Mouse (Mus musculus): ENCODE results near the gene Egfl8. TPM values are rescaled to one million over a fixed set of nuclear protein-coding genes. Genes with fewer than 3 reads are reported as not detected.
A peak's percentile ranks its signal among the peaks of the same experiment; 100 is the strongest.

Gene Egfl8
- polyA plus RNA-seq, 2 experiments: 8.7 to 11.3 TPM

DNA sequence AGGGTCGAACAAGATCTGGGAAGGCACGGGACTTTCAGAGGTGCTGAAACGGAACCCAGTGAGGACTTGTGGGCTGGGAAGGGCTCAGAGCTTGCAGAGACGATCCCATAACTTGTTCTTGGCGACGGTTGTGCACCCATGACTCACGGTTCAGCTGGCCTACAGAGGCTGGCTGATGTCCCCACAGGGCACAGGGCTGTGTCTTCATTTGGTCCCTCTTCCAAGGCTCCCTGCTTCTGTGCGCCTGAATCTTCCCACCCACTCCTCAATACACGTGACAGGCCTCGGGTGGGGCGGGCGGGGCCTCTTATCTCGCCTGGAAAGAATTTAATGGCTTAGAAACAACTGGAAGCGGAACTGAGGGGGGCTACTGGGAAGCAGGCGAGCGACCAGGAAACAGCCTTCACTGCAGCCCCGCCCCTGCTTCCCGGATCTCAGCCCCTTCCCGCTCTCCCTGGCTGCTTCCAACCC, 45.4 kb upstream of the Egfl8 start:
- H3K9me3 ChIP-seq (ENCODE audit: control insufficient read depth, low read length): no peaks in the 10 kb centered on the region
- H3K4me1 ChIP-seq (ENCODE audit: control insufficient read depth, insufficient read depth, low read length): peaks cover 7% of the 10 kb centered on the region
- no peak for TF ChIP-seq POLR2A (IDR thresholded peaks at IDR 0.05; ENCODE audit: borderline replicate concordance, extremely low read depth, insufficient read depth, insufficient read length)
- H3K9ac ChIP-seq (ENCODE audit: low read depth, low read length, severe bottlenecking): no peak overlapping the region
- ATAC-seq (ENCODE audit: low FRiP score, low read depth) (no peak), DNase-seq (ENCODE audit: low spot score) (peak; percentile 11)
- peaks cover 27% of the 10 kb centered on the region for H3K27me3 ChIP-seq (ENCODE audit: control insufficient read depth, insufficient read depth, low read length)
- no peak overlapping the region for H3K27ac ChIP-seq (replicated peaks; ENCODE audit: low read depth, low read length)
- no peaks in the 10 kb centered on the region for H3K36me3 ChIP-seq (ENCODE audit: control insufficient read depth, insufficient read depth, low read length)
- peak overlapping the region; percentile 35; the same call in 1 of the 2 replicates for H3K4me2 ChIP-seq (replicated peaks; ENCODE audit: low read depth, low read length, severe bottlenecking)
- 5% methylated on average over 18 of the region's 19 CpGs for WGBS
- H3K4me3 ChIP-seq (replicated peaks; ENCODE audit: low read length): peak overlapping the region; percentile 5; the same call in 1 of the 2 replicates

GRCm38 (mm10) chr17:34660259-34660820, 44.6 kb upstream of the Egfl8 start:
- H3K27ac ChIP-seq (replicated peaks; ENCODE audit: low read depth, low read length): no peak overlapping the region
- H3K4me1 ChIP-seq (ENCODE audit: control insufficient read depth, insufficient read depth, low read length): peaks cover 7% of the 10 kb centered on the region
- H3K9ac ChIP-seq (ENCODE audit: low read depth, low read length, severe bottlenecking): no peak overlapping the region
- no peak overlapping the region for H3K4me2 ChIP-seq (replicated peaks; ENCODE audit: low read depth, low read length, severe bottlenecking)
- no peak for TF ChIP-seq POLR2A (IDR thresholded peaks at IDR 0.05; ENCODE audit: borderline replicate concordance, extremely low read depth, insufficient read depth, insufficient read length)
- no peaks in the 10 kb centered on the region for H3K9me3 ChIP-seq (ENCODE audit: control insufficient read depth, low read length)
- H3K4me3 ChIP-seq (replicated peaks; ENCODE audit: low read length): no peak overlapping the region
- DNase-seq (ENCODE audit: low spot score) (no peak), ATAC-seq (ENCODE audit: low FRiP score, low read depth) (no peak)
- no peaks in the 10 kb centered on the region; the same call in 1 of the 2 replicates for H3K36me3 ChIP-seq (ENCODE audit: control insufficient read depth, insufficient read depth, low read length)
- H3K27me3 ChIP-seq (ENCODE audit: control insufficient read depth, insufficient read depth, low read length): peaks cover 27% of the 10 kb centered on the region
- 28% methylated on average over 10 of the region's 11 CpGs for WGBS

GRCm38 (mm10) chr17:34659897-34660214, 44.1 kb upstream of the Egfl8 start:
- peaks cover 27% of the 10 kb centered on the region for H3K27me3 ChIP-seq (ENCODE audit: control insufficient read depth, insufficient read depth, low read length)
- H3K27ac ChIP-seq (replicated peaks; ENCODE audit: low read depth, low read length): no peak overlapping the region
- H3K9ac ChIP-seq (ENCODE audit: low read depth, low read length, severe bottlenecking): no peak overlapping the region
- TF ChIP-seq POLR2A (IDR thresholded peaks at IDR 0.05; ENCODE audit: borderline replicate concordance, extremely low read depth, insufficient read depth, insufficient read length): no peak
- no peaks in the 10 kb centered on the region; the same call in 1 of the 2 replicates for H3K36me3 ChIP-seq (ENCODE audit: control insufficient read depth, insufficient read depth, low read length)
- no peak overlapping the region for H3K4me3 ChIP-seq (replicated peaks; ENCODE audit: low read length)
- no peak overlapping the region for H3K4me2 ChIP-seq (replicated peaks; ENCODE audit: low read depth, low read length, severe bottlenecking)
- DNase-seq (ENCODE audit: low spot score) (no peak), ATAC-seq (ENCODE audit: low FRiP score, low read depth) (no peak)
- 65% methylated on average over 3 of the region's 3 CpGs for WGBS
- peaks cover 7% of the 10 kb centered on the region for H3K4me1 ChIP-seq (ENCODE audit: control insufficient read depth, insufficient read depth, low read length)
- no peaks in the 10 kb centered on the region for H3K9me3 ChIP-seq (ENCODE audit: control insufficient read depth, low read length)

- no peaks in the 10 kb centered on the region; the same call in 1 of the 2 replicates for H3K36me3 ChIP-seq (ENCODE audit: control insufficient read depth, insufficient read depth, low read length)
- H3K4me2 ChIP-seq (replicated peaks; ENCODE audit: low read depth, low read length, severe bottlenecking): no peak overlapping the region
- H3K27ac ChIP-seq (replicated peaks; ENCODE audit: low read depth, low read length): no peak overlapping the region
- H3K4me3 ChIP-seq (replicated peaks; ENCODE audit: low read length): no peak overlapping the region
- H3K27me3 ChIP-seq (ENCODE audit: control insufficient read depth, insufficient read depth, low read length): peaks cover 27% of the 10 kb centered on the region
- H3K9me3 ChIP-seq (ENCODE audit: control insufficient read depth, low read length): no peaks in the 10 kb centered on the region
- peaks cover 7% of the 10 kb centered on the region for H3K4me1 ChIP-seq (ENCODE audit: control insufficient read depth, insufficient read depth, low read length)
- WGBS: 59% methylated on average over 12 of the region's 12 CpGs
- DNase-seq (ENCODE audit: low spot score) (no peak), ATAC-seq (ENCODE audit: low FRiP score, low read depth) (no peak)
- H3K9ac ChIP-seq (ENCODE audit: low read depth, low read length, severe bottlenecking): no peak overlapping the region
- no peak for TF ChIP-seq POLR2A (IDR thresholded peaks at IDR 0.05; ENCODE audit: borderline replicate concordance, extremely low read depth, insufficient read depth, insufficient read length)
Observed at GRCm38 (mm10) chr17:34659181-34659896, 43.6 kb upstream of the Egfl8 start.

DNA sequence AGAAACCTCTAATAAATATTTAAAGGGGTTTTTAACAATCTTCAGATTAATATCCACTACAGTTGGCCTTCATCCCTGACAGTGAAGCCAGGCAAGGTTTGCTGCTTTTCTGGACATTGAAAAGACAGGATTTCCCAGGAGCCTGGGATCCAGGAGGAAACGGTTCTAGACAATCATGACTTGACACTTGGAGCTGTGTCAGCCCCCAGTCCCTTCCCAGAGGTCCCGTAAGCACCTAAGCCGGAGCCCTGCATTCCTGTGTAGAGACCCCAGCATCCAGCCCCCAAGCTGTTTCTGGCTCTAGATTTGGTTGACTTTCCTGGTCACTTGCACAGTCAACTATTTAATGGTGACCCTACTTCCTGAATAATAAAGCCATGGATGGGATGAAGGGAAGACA, 42.8 kb upstream of the Egfl8 start:
- DNase-seq (ENCODE audit: low spot score) (no peak), ATAC-seq (ENCODE audit: low FRiP score, low read depth) (no peak)
- no peak for TF ChIP-seq POLR2A (IDR thresholded peaks at IDR 0.05; ENCODE audit: borderline replicate concordance, extremely low read depth, insufficient read depth, insufficient read length)
- H3K9me3 ChIP-seq (ENCODE audit: control insufficient read depth, low read length): no peaks in the 10 kb centered on the region
- peaks cover 7% of the 10 kb centered on the region for H3K4me1 ChIP-seq (ENCODE audit: control insufficient read depth, insufficient read depth, low read length)
- H3K27ac ChIP-seq (replicated peaks; ENCODE audit: low read depth, low read length): no peak overlapping the region
- peaks cover 1% of the 10 kb centered on the region; the same call in 1 of the 2 replicates for H3K36me3 ChIP-seq (ENCODE audit: control insufficient read depth, insufficient read depth, low read length)
- H3K4me3 ChIP-seq (replicated peaks; ENCODE audit: low read length): no peak overlapping the region
- H3K4me2 ChIP-seq (replicated peaks; ENCODE audit: low read depth, low read length, severe bottlenecking): no peak overlapping the region
- peaks cover 27% of the 10 kb centered on the region for H3K27me3 ChIP-seq (ENCODE audit: control insufficient read depth, insufficient read depth, low read length)
- H3K9ac ChIP-seq (ENCODE audit: low read depth, low read length, severe bottlenecking): no peak overlapping the region
- 63% methylated on average over 3 of the region's 3 CpGs for WGBS
